Mouse (Mus musculus) erythroblast, embryonic 14.5 days (primary cell): ENCODE measurements around the gene Cldn22. TPM values are rescaled to one million over a fixed set of nuclear protein-coding genes. Genes with fewer than 3 reads are reported as not detected.
"Not testable (repeated sequence)": the region's sequence is repeated elsewhere in the genome, so short reads cannot be mapped to it uniquely, and the experiment has no call there.

Experiments
- H3K27me3 ChIP-seq: 2 replicates; pipeline ENCODE4 v1.6.1; 2012; ENCODE audit warnings: inconsistent platforms; ENCODE audit not compliant: control insufficient read depth
- H3K36me3 ChIP-seq: 2 replicates; pipeline ENCODE4 v1.6.1; 2012; ENCODE audit warnings: mild to moderate bottlenecking, inconsistent platforms; ENCODE audit not compliant: control insufficient read depth
- H3K4me1 ChIP-seq: 2 replicates; pipeline ENCODE4 v1.6.1; 2012; ENCODE audit warnings: inconsistent platforms; ENCODE audit not compliant: control insufficient read depth
- H3K4me3 ChIP-seq: replicated peaks from 2 replicates; pipeline ENCODE3; 2012; ENCODE audit warnings: moderate library complexity, mild to moderate bottlenecking, inconsistent platforms
- H3K9me3 ChIP-seq: 2 replicates; pipeline ENCODE4 v1.6.1; 2012; ENCODE audit warnings: low read length, inconsistent platforms, mixed read lengths; ENCODE audit not compliant: control insufficient read depth
- GATA1 ChIP-seq: IDR thresholded peaks from 2 replicates; pipeline ENCODE4 v1.6.1; 2012; ENCODE audit warnings: low read length, inconsistent platforms, mixed read lengths
- TAL1 ChIP-seq: IDR thresholded peaks from 3 replicates; pipeline ENCODE4 v1.6.1; 2012; ENCODE audit warnings: low read length, inconsistent platforms, mixed read lengths
- polyA plus RNA-seq: library from polyadenylated mRNA; stranded (reverse); fragments of >175 nt; gene quantifications from 2 replicates; pipeline ENCODE4 v1.2.3, GENCODE M21; 2012

The Cldn22 gene
- polyA plus RNA-seq, 1 experiment, result not detected

DNA sequence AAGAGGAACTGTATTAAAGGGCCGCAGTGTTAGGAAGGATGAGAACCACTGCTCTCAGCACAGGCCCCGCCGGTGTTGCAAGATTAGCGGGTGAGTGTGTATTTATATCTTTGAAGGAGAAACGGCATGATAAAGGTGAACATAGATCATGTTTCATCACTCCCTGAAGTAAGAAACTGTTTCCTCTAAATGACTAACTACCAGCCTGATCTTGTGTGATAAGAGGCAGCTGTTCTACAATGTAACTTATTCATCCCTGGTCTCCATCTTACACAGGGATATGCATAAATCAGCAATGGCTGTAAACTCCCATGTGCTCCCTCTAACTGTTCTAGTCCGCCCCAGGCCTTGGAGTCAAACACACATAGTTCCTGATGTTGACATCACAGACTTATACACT lies 24.8 kb upstream of the Cldn22 start:
- no peak overlapping the region for H3K4me3 ChIP-seq
- peaks cover 20% of the 10 kb centered on the region for H3K9me3 ChIP-seq
- TF ChIP-seq GATA1 (no peak), TAL1 (no peak)
- no peaks in the 10 kb centered on the region for H3K36me3 ChIP-seq
- no peaks in the 10 kb centered on the region for H3K4me1 ChIP-seq
- H3K27me3 ChIP-seq, result no peaks in the 10 kb centered on the region

DNA sequence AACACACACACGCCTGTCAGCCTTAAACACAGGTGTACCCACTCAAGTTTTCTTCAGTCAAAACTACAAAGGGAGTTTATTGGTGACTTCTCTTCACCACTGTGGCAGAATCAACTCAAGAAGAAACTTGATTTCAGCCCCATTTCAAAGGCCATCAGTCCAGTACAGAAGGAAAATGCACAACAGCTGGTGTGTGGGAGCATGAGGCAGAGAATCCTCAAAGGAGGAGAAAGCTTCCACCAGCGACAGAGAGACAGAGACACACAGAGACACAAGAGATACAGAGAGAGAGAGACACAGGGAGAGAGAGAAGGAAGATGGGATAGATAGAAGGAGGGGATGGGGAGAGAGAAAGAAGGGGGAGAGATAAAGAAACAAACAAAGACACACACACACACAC lies 21.9 kb upstream of the Cldn22 start:
- no peaks in the 10 kb centered on the region for H3K4me1 ChIP-seq
- H3K27me3 ChIP-seq, result no peaks in the 10 kb centered on the region
- no peak overlapping the region for H3K4me3 ChIP-seq
- TF ChIP-seq TAL1 (no peak), GATA1 (no peak)
- no peaks in the 10 kb centered on the region for H3K36me3 ChIP-seq
- H3K9me3 ChIP-seq, result peaks cover 17% of the 10 kb centered on the region

DNA sequence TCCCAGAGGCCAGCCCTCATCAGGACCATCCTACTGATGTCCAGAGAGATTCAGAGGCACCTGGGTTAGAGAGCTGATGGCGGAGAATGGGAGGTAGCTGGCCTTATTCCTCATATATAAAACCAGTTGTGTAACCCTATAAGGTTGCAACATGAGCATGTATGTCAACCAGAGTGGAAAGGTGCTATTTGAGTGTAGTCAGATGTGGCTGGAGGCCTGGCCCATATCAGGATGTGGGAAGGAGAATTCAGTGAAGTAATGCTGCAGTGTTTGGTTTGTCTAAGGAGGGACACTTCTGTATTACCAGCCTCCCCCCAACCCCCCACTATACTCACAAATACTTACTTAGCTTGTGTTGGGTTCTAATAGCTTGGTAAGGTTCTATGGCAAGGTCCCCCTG lies 20.0 kb upstream of the Cldn22 start:
- Histone ChIP-seq H3K27me3 (no peaks in the 10 kb centered on the region), H3K4me3 (no peak overlapping the region), H3K4me1 (no peaks in the 10 kb centered on the region), H3K36me3 (no peaks in the 10 kb centered on the region), H3K9me3 (peaks cover 8% of the 10 kb centered on the region; the same call in 1 of the 2 replicates)
- TF ChIP-seq TAL1 (no peak), GATA1 (no peak)

DNA sequence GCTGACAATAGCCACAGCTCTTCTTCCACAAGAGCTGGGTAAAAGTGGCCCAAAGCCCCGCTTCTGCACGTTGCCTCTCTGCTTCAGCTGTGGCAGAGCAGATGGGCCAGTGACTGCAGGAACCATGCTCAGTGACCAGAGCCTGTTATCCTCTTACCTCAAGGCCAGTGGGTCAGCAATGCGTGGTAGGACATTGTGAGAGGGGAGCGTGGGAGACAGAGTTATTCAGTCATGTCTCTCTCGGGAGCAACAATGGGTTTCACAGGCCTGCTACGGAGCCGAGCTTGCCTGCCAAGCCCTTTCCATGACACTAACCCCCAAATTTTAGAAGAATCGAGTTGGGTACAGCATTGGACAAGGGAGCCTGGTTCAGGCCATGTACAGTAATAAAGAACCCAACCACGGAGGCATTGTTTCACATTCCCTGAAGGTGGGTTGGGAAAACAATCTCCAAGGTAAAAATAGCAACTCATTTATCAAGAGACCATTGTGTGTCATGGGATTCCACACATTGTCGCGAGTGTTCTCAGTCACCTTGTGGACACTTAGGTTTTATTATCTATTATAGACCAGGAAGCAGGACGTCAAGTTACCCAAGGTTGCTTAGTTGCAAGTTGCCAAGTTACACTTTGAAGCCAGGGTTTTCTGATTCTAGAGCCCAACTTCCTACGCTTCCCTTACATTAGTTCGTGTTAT lies 14.2 kb upstream of the Cldn22 start:
- TF ChIP-seq GATA1, result no peak
- TF ChIP-seq TAL1, result no peak
- Histone ChIP-seq H3K36me3 (no peaks in the 10 kb centered on the region), H3K4me3 (no peak overlapping the region), H3K9me3 (0 out of 2 replicates have a peak, but pooled peaks cover 2% of the 10 kb centered on the region), H3K27me3 (no peaks in the 10 kb centered on the region), H3K4me1 (no peaks in the 10 kb centered on the region)

DNA sequence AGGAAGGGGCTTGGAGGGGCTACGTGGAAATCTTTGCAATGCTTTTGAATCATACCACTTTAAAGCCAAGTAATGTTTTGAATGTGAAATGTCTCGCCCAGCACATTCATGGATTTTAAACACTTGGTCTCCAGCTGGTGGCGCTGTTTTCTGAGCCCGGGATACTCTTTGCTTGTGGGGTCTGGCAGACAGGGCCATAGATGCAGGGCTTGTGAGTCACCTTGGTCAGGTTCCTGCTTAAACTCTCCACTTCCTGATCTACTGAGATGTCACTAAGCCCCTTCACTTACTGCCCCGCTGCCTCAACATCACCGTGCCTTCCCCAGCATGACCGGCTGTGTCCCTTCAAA lies 13.6 kb upstream of the Cldn22 start:
- TF ChIP-seq TAL1 (no peak), GATA1 (no peak)
- Histone ChIP-seq H3K4me1 (no peaks in the 10 kb centered on the region), H3K9me3 (0 out of 2 replicates have a peak, but pooled peaks cover 2% of the 10 kb centered on the region), H3K27me3 (no peaks in the 10 kb centered on the region), H3K36me3 (no peaks in the 10 kb centered on the region), H3K4me3 (no peak overlapping the region)

DNA sequence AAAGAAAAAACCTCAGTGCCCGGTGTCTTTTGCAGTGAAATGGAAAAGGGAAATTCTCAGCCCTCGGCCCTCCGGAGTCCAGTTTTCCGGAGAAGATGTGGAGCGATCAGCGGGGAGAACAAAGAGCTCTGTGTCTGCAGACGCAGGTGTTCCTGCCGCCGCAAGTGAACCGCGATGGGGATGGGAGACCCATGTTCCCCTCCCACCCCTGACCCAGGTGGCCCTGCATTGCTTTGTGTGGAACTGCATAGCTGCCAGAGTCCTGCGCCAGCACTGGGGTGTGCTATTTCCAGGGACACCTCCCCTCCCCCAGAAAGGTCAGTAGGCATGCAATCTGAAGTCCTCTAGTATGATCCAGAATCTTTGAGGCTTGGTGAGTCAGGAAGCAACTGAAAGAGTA lies 13.1 kb upstream of the Cldn22 start:
- TF ChIP-seq GATA1 (no peak), TAL1 (no peak)
- Histone ChIP-seq H3K4me3 (no peak overlapping the region), H3K36me3 (no peaks in the 10 kb centered on the region), H3K27me3 (no peaks in the 10 kb centered on the region), H3K9me3 (0 out of 2 replicates have a peak, but pooled peaks cover 2% of the 10 kb centered on the region), H3K4me1 (no peaks in the 10 kb centered on the region)

DNA sequence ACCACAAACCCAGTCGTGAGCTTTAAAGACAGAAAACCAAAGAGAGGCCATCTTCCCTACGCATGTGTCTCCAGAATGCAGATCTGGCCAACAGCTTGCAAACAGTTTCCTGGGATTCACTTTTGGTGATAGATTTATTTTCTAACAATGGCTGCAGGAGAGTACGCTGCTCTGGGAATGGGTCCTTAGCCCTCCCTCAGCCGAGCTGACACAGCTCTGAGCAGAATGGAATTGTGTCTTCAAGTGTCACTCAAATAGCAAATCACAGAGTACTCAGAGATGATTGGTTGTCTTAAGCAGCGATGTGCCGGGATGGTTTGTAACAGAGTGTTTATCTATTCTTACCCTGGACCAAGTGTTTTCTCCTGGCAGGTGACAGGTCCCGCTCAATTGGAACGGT lies 5.2 kb upstream of the Cldn22 start:
- TF ChIP-seq GATA1 (no peak), TAL1 (no peak)

DNA sequence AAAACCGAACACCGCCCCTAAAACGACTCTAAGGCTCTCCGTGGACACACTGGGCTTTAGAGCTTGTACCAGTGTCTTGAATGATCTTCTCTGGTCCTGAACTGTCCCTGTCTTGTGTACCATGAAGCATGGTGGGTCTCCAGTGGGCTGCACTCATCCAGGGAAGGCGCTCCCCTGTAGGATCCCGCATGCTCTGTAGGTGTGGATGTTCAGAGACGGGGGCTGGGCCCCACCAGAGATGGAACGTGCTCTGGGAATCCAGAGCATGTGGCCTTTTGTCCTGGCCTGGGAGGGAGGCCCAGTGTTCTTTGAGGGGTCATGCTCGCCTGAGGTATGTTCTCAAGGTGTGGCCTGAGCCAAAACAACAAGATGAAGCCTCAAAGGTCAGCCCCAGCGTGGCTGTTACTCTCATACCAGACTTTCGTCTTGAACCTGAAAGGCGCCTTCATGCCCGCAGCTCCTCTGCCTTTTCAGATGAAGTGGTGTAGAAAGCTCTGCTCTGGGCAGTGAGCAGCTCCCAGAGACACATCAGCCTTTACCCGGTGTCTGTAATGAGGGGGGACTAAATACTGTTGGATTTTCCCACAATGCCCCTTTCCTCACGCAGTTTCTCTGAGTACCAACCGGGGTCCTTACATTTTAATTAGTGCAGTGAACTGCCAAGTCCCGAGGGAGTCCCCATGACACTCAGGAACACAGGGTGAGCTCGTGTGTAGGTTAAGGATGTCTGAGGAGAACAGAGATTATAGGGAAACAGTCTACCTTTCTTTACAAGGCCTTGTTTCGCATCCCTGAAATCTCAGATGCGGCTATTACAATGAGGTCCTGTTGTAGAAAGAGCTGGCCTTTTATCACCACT lies 3.1 kb upstream of the Cldn22 start:
- no peaks in the 10 kb centered on the region for H3K36me3 ChIP-seq
- H3K4me1 ChIP-seq, result no peaks in the 10 kb centered on the region
- H3K9me3 ChIP-seq, result no peaks in the 10 kb centered on the region
- TF ChIP-seq GATA1 (no peak), TAL1 (no peak)
- H3K27me3 ChIP-seq, result no peaks in the 10 kb centered on the region
- no peak overlapping the region for H3K4me3 ChIP-seq

More for the DNA sequence above, 5.2 kb upstream of the Cldn22 start:
- Histone ChIP-seq H3K9me3 (no peaks in the 10 kb centered on the region), H3K4me3 (no peak overlapping the region), H3K27me3 (no peaks in the 10 kb centered on the region), H3K36me3 (no peaks in the 10 kb centered on the region), H3K4me1 (no peaks in the 10 kb centered on the region)

DNA sequence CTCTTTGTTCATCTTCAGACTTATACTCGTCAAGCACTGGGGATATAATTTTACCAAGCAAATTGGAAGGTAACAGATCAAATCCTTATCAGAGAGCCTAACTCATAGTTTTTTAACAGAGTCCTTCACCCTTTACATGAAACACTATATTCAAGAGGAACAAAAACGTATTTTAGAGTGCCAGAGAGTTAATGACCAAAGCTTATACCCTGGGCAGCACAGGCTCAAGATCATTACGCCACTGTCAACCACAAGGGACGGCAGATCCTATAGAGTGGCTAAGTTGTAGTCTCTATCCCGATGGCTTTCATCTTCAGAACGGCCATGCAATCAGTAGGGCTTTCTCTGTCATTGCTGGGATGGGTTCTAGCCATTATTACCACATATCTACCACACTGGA lies 2.4 kb upstream of the Cldn22 start, which contains the start of gene Cldn24:
Cldn24 (plus strand) TSS at position 301 of the 400 bp plus-strand sequence.
- TF ChIP-seq TAL1 (no peak), GATA1 (no peak)
- Histone ChIP-seq H3K36me3 (no peaks in the 10 kb centered on the region), H3K27me3 (no peaks in the 10 kb centered on the region), H3K4me3 (no peak within 1 kb of the TSS), H3K4me1 (no peaks in the 10 kb centered on the region), H3K9me3 (no peaks in the 10 kb centered on the region)

DNA sequence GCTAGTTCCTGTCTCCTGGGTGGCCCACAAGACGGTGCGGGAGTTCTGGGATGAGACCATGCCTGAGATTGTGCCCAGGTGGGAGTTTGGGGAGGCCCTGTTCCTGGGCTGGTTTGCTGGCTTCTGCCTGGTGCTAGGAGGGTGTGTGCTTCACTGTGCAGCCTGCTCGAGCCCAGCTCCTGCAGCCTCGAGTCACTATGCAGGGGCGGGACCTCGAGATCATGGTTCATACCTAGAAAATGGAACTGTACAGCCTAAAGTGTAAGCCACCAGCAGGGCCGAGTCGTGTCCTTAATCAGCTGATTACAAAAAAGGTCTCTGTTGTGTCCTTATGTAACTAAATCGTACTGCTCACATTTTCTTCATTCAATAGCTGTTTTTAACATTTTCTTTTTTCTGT lies 1.7 kb upstream of the Cldn22 start:
- H3K36me3 ChIP-seq, H3K9me3 ChIP-seq, H3K4me3 ChIP-seq, H3K4me1 ChIP-seq, H3K27me3 ChIP-seq: not testable (repeated sequence)
